Mouse (Mus musculus) heart, adult 9 months (tissue): ENCODE results near the gene Rbm33.

Experiments
- DNase-seq, 2 experiments: peaks; one replicate each; pipeline ENCODE4 v3.0.0; 2022; ENCODE audit warnings: low spot score in 2 of 2

Rbm33 gene

DNA sequence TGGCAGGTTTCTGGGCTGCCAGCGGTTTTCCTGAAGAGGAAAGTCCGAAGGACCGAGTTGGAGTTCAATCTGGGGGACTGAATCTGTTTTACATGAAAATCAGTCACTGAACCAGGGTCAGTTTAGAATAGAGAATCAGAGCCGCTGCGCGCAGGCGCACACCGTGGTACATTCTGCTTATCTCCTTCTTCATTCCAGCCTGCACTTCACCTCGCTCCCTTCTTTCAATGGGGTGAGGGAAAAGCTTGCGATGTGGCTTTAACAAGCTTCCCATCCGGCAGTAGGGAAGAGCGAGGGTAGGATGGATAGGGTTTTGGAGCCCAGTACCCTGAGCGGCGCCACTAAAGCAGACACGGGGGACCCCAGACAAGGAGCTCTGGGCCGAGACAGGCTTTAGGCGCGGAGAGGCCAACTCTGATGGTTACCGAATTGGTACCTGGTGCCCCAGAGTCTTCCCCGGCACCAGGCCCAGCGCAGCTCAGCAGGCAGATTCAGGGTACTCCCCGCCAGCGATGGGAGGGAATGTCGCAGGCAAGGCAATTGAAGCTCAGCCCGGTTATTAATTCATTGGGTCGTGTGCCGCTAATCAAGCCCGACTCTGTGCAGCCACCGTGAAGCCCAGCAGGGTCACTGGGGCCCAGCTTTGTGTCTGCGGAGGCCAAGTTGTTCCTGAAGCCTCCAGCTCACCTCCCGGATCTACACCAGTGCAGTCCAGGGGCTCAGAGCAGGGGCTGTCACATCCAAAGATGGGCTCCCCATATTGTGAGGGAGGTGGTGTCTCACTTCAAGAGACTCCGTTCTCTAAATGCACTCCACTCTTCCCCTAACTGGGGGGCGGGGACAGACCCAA is 146.0 kb downstream of the Rbm33 start:
- DNase-seq, result no peak

- DNase-seq, result no peak
Measured at GRCm38 (mm10) chr5:28463656-28464055, 146.7 kb downstream of the Rbm33 start.

DNA sequence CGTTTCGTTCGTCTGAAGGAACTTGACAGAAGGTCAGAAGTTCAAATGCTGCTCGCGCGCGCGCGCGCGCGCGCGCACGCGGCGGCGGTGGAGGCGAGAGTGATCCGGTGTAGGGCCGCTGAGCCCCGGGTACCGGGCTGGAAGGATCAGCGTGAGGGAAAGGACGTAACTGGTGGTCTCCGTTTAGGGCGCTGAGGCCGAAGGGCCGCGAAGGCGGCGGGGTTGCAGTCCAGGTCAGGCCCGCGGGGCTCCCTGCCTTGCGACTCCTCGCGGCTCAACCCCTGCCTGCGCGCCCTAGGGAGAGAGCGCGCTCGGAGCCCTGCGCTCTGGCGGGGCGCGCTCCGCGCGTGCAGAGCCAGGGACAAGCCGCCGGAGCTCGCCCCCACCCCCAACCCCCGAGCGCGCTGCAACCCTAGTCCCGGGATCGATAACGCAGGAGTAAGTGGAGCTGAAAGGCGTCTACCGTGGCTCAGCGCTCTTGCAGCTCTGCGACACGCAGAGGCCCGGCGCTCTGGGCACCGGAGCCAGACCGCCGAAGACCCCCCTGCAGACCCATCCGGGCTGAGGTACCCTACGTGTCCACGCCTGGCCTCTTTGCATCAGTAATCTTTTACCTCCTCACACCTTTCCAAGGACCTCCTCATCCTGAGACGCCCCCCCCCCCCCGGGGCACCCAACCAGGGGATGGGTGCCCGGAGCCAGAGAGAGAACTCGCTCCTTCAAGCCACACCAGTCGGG is 147.6 kb downstream of the Rbm33 start:
- no peak for DNase-seq

GRCm38 (mm10) chr5:28465099-28465406 is 148.1 kb downstream of the Rbm33 start:
- no peak for DNase-seq

DNA sequence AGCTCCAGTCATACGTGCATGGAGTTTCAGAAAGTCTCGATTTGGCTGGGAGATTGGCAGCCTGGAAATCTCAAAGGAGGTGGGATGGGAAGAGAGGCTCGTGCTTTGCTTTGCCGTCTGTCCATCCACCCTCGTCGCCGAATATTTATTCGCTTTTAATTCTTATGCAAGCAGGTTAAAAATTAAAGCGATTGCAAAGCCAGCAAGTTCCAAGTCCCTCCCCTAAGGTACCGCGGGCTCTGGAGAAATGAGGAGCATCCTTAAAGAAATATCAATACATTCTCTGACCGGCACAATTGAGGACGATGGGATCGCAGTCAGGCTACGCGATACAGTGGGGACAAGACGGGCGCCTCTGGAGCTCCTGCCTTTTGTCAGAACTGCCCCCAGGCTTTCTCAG is 148.6 kb downstream of the Rbm33 start:
- DNase-seq, result no peak

GRCm38 (mm10) chr5:28466351-28466750 is 149.4 kb downstream of the Rbm33 start:
- DNase-seq, result no peak

GRCm38 (mm10) chr5:28466760-28467306 is 149.9 kb downstream of the Rbm33 start, which contains the start of gene Shh:
TSS of gene Shh (minus strand) at chr5:28467256.
- DNase-seq, result no peak
